Mouse (Mus musculus) intestine, embryonic 16.5 days (tissue): ENCODE results near the gene Gm36028. TPM values are rescaled to one million over a fixed set of nuclear protein-coding genes. Genes with fewer than 3 reads are reported as not detected.

Experiments
- ATAC-seq: fragments of 200-750 bp; cut with Nextera tagmentation; 2 replicates; pipeline ENCODE4 v1.8.0; 2017; ENCODE audit warnings: moderate TSS enrichment, moderate library complexity
- H3K27ac ChIP-seq: fragments of 300-500 bp; sonication (generic); 2 replicates; pipeline ENCODE4 v1.5.1; 2014; ENCODE audit warnings: mild to moderate bottlenecking, low read length
- H3K27me3 ChIP-seq: fragments of 300-500 bp; sonication (generic); replicated peaks from 2 replicates; pipeline ENCODE4 v1.6.1; 2014; ENCODE audit warnings: low read length, control low read depth, mixed read lengths; ENCODE audit not compliant: control insufficient read depth, insufficient read depth
- H3K36me3 ChIP-seq: fragments of 300-500 bp; sonication (generic); 2 replicates; pipeline ENCODE4 v1.6.1; 2014; ENCODE audit warnings: low read length, control low read depth; ENCODE audit not compliant: control insufficient read depth, insufficient read depth
- H3K4me1 ChIP-seq: fragments of 300-500 bp; sonication (generic); 2 replicates; pipeline ENCODE4 v1.6.1; 2014; ENCODE audit warnings: low read length, control low read depth, mixed read lengths; ENCODE audit not compliant: control insufficient read depth, insufficient read depth
- H3K4me2 ChIP-seq: fragments of 300-500 bp; sonication (generic); 2 replicates; pipeline ENCODE4 v1.6.1; 2014; ENCODE audit warnings: low read depth, low read length, control low read depth
- H3K4me3 ChIP-seq: fragments of 300-500 bp; sonication (generic); 2 replicates; pipeline ENCODE4 v1.5.1; 2014; ENCODE audit warnings: mild to moderate bottlenecking, low read length
- H3K9ac ChIP-seq: fragments of 300-500 bp; sonication (generic); 2 replicates; pipeline ENCODE4 v1.6.1; 2014; ENCODE audit warnings: low read depth, low read length
- H3K9me3 ChIP-seq: fragments of 300-500 bp; sonication (generic); 2 replicates; pipeline ENCODE4 v1.6.1; 2016; ENCODE audit warnings: low read length, control low read depth; ENCODE audit not compliant: control insufficient read depth
- WGBS: fragments of 180-500 bp; shearing (Covaris S2); extraction: QIAGEN DNeasy Blood & Tissue Kit; methylation state at CpG from one replicate; pipeline ENCODE4 v1.1.7; 2014; 5-methylcytosine and 5-hydroxymethylcytosine counted together
- polyA plus RNA-seq: library from polyadenylated mRNA; unstranded; fragments of >200 nt; fragmentation: Nextera tagmentation; extraction: Ambion mirVana; gene quantifications from 2 replicates; pipeline ENCODE4 v1.2.1, GENCODE M21; 2015

Gm36028 gene
- 3.1 and 4.3 TPM in 2 replicates for polyA plus RNA-seq

DNA sequence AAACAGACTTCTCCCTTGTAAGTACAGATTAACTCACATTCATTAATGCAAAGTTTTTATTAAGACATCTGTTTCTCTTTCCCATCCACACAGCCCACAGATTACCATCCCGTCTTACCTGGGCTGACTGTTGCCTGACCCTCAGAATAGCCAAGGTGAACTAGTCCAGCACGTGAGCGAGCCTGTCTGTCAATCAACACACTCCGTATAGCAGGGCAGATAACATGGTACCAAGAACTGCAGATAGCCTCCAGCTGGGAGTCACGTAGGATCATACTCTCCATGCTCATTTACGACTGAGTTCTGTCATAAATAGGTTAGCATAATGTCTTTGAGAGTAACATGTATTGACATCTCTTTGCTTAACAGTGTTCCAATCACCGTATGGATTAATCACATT, at the start of gene Gm36028:
Gene Gm36028 (minus strand): TSS at position 118 of the 400 bp plus-strand sequence.
- no peaks in the 10 kb centered on the region for H3K9me3 ChIP-seq
- peak within 1 kb of the TSS; percentile 35; the same call in 1 of the 2 replicates for H3K27ac ChIP-seq
- no peak within 1 kb of the TSS for H3K4me2 ChIP-seq
- no peak within 1 kb of the TSS for H3K9ac ChIP-seq
- H3K36me3 ChIP-seq = no peaks in the 10 kb centered on the region
- no peak within 1 kb of the TSS for H3K4me3 ChIP-seq
- no peaks in the 10 kb centered on the region for H3K4me1 ChIP-seq
- 70% methylated on average over 7 of the region's 7 CpGs for WGBS
- no peaks in the 10 kb centered on the region for H3K27me3 ChIP-seq
- peak; percentile 89 for ATAC-seq

DNA sequence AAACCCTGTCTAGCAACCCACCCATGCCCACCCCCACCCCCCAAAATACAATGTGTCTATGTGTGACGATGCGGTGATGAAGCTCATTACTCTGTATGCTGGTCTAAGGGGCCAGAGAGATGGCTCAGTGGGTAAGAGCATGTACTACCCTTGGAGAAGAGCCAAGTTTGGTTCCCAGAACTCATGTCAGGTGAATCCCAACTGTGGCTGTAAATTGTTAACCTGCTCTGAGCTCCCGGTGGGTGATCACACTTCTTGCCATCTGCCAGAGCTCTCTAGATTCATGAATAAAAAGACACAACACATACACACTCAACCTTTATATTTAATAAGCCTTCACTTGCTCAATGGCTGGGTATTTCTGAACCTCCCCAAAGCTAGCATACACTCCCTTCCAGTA, 45.5 kb upstream of the Gm36028 start:
- H3K27me3 ChIP-seq = no peaks in the 10 kb centered on the region
- no peak for ATAC-seq
- H3K4me2 ChIP-seq = no peak overlapping the region
- no peaks in the 10 kb centered on the region for H3K9me3 ChIP-seq
- no peaks in the 10 kb centered on the region for H3K36me3 ChIP-seq
- no peak overlapping the region for H3K9ac ChIP-seq
- no peak overlapping the region for H3K4me3 ChIP-seq
- no peak overlapping the region for H3K27ac ChIP-seq
- no peaks in the 10 kb centered on the region for H3K4me1 ChIP-seq
- 94% methylated on average over 3 of the region's 3 CpGs for WGBS

DNA sequence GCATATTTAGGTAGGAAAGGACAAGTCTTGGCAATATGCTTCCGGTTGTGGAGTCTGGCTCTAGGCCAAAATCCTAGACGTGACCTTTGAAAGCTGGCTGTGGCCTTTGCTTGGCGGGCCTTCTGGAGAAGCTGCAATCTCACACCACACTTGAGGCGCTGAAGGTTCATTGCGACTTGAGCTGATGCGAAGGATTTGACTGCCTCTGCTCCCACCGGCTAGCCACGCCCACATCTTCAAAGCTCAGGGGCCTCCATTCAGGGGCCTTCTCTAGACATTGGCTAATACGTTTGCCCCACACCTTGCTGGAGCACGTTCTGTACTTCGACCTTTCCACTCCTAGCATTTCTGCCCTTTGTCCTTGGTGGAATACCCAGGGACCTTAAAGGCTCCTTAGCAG, 40.4 kb upstream of the Gm36028 start:
- H3K9ac ChIP-seq = no peak overlapping the region
- H3K36me3 ChIP-seq = no peaks in the 10 kb centered on the region
- no peak overlapping the region for H3K4me2 ChIP-seq
- WGBS = 36% methylated on average over 11 of the region's 11 CpGs
- peak overlapping the region; percentile 72 for H3K27ac ChIP-seq
- peaks cover 3% of the 10 kb centered on the region; the same call in 1 of the 2 replicates for H3K4me1 ChIP-seq
- peak; percentile 98 for ATAC-seq
- H3K4me3 ChIP-seq = no peak overlapping the region
- H3K27me3 ChIP-seq = no peaks in the 10 kb centered on the region
- no peaks in the 10 kb centered on the region for H3K9me3 ChIP-seq

DNA sequence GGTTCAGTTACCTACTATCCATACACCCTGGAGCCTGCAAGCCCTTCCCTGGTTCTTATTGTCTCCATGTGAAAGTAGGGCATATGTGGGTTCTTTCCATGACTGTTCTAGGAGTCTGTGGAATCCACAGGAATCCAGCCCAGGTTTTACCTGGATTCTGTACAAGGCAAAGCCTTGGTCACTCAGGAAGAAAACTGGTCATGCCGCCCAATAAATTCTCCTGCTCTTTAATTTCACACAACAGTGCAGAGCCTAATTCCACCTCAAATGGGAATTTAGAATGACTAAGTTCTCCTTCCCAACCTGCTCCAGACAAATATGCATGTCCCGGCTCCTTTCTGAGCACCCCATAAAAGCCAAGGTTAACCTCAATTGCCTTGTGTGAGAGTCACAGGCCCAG, 38.4 kb upstream of the Gm36028 start:
- Histone ChIP-seq H3K4me3 (no peak overlapping the region), H3K4me2 (no peak overlapping the region), H3K27me3 (no peaks in the 10 kb centered on the region), H3K4me1 (peaks cover 3% of the 10 kb centered on the region; the same call in 1 of the 2 replicates), H3K9ac (no peak overlapping the region), H3K36me3 (no peaks in the 10 kb centered on the region), H3K27ac (no peak overlapping the region), H3K9me3 (no peaks in the 10 kb centered on the region)
- ATAC-seq = no peak
- WGBS = 31% methylated on average over 2 of the region's 2 CpGs

DNA sequence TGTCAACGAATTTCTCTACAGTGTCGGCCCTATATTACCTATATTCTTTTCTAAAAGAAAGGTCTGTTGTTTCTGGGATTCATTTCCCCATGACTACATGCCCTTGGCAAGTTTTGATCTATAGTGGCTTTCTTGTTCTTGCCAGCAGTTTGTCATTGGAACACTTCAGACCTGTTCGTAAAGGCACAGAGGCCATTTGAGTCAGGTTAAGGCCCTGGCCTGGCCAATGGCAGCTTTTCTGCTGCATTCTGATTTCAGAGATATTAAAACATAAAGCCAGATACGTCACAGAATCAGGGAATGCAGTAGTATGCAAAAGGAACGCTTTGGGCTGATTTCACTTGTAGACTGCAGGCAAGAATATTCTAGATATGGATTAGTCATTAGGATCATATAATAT, 37.8 kb upstream of the Gm36028 start:
- no peaks in the 10 kb centered on the region for H3K9me3 ChIP-seq
- H3K9ac ChIP-seq = no peak overlapping the region
- no peak overlapping the region for H3K4me3 ChIP-seq
- 88% methylated on average over 5 of the region's 5 CpGs for WGBS
- peaks cover 6% of the 10 kb centered on the region; the same call in 1 of the 2 replicates for H3K4me1 ChIP-seq
- H3K36me3 ChIP-seq = no peaks in the 10 kb centered on the region
- no peak overlapping the region for H3K4me2 ChIP-seq
- no peaks in the 10 kb centered on the region for H3K27me3 ChIP-seq
- no peak overlapping the region for H3K27ac ChIP-seq
- ATAC-seq = no peak

DNA sequence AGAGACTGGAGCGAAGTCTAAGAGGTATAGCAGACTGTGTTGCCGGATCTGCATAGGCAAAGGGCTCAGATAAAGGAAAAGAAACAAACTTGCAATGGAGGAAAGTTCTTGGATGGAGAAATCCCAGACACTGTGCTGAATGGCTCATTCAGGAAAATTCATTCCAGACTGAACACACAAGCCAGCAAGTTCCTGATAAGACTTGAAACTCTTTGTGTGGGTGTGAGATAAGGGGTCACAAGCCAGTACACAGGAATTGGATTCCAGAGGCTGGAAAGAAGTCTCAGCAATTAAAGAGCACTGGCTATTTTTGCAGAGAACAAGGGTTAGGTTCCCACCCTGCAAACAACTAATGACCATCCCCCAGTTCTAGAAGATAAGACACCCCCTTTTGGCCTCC, 33.0 kb upstream of the Gm36028 start:
- WGBS = 67% methylated on average over 2 of the region's 2 CpGs
- Histone ChIP-seq H3K9me3 (no peaks in the 10 kb centered on the region), H3K4me1 (peaks cover 6% of the 10 kb centered on the region; the same call in 1 of the 2 replicates), H3K9ac (no peak overlapping the region), H3K27me3 (no peaks in the 10 kb centered on the region), H3K27ac (peak overlapping the region; percentile 9; the same call in 1 of the 2 replicates), H3K36me3 (no peaks in the 10 kb centered on the region), H3K4me2 (no peak overlapping the region), H3K4me3 (no peak overlapping the region)
- peak; percentile 88 for ATAC-seq

DNA sequence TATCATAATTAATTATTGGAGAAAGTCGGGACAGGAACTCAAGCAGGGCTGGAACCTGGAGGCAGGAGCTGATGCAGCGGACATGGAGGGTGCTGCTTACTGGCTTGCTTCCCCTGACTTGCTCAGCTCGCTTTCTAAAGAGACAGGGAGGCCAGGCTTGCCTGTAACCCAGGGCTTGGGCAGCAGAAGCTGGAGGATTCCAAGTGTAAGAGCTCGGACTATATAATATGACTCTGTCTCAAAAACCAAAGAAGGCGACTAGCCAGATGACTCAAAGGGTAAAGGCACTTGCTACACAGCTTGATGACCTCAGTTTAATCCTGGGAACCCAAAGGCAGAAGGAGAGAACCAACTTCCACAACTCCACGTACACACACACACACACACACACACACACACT, 32.4 kb upstream of the Gm36028 start:
- no peak overlapping the region for H3K27ac ChIP-seq
- H3K9me3 ChIP-seq = no peaks in the 10 kb centered on the region
- H3K27me3 ChIP-seq = no peaks in the 10 kb centered on the region
- peaks cover 6% of the 10 kb centered on the region; the same call in 1 of the 2 replicates for H3K4me1 ChIP-seq
- ATAC-seq = no peak
- H3K36me3 ChIP-seq = no peaks in the 10 kb centered on the region
- WGBS = 56% methylated on average over 6 of the region's 6 CpGs
- no peak overlapping the region for H3K4me3 ChIP-seq
- no peak overlapping the region for H3K4me2 ChIP-seq
- H3K9ac ChIP-seq = no peak overlapping the region

DNA sequence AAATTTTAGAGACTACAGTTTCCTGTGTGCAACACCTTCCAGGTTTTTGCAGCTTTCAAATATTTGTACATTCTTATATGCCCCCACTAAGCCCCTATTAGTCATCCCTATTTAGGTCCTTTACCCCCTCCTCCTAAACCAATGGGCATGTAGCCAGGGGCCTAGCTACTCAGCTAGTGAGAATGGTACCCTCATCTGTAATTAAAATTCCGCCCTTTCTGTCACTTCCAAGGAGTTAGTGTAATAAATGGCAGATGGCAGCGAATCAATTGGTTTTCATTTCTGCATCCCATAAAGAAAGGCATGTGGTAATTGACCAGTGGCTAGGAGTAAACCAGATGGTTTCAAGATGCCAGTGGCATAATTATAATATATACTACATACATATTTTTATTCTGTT, 31.7 kb upstream of the Gm36028 start:
- no peak overlapping the region for H3K9ac ChIP-seq
- no peaks in the 10 kb centered on the region for H3K27me3 ChIP-seq
- ATAC-seq = no peak
- WGBS = 67% methylated on average over 2 of the region's 2 CpGs
- H3K36me3 ChIP-seq = no peaks in the 10 kb centered on the region
- H3K4me2 ChIP-seq = no peak overlapping the region
- peaks cover 6% of the 10 kb centered on the region; the same call in 1 of the 2 replicates for H3K4me1 ChIP-seq
- H3K9me3 ChIP-seq = no peaks in the 10 kb centered on the region
- no peak overlapping the region for H3K27ac ChIP-seq
- no peak overlapping the region for H3K4me3 ChIP-seq

DNA sequence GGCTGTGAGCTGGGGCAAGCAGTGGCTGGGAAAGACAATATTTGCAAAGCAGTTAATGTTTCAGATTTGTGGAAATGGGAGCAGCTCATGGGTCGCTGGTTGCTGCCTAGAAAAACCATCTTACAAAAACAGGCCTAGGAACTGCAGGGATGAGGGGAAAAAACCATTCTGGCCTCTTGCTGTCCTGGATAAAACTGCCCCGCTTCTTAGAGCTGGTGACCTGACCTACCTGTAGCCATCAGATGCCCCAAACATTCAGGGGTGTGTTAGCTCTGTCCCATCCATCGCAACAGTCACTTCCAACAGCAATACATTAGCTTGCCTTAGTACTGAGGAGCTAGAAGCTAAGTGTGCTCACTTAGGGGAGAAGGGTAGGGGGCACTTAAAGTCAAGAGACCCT, 28.0 kb upstream of the Gm36028 start:
- Histone ChIP-seq H3K27me3 (no peaks in the 10 kb centered on the region), H3K4me1 (peaks cover 4% of the 10 kb centered on the region; the same call in 1 of the 2 replicates), H3K9ac (no peak overlapping the region), H3K9me3 (no peaks in the 10 kb centered on the region), H3K4me3 (no peak overlapping the region), H3K27ac (no peak overlapping the region), H3K36me3 (no peaks in the 10 kb centered on the region), H3K4me2 (no peak overlapping the region)
- WGBS = 85% methylated on average over 3 of the region's 3 CpGs
- ATAC-seq = no peak

DNA sequence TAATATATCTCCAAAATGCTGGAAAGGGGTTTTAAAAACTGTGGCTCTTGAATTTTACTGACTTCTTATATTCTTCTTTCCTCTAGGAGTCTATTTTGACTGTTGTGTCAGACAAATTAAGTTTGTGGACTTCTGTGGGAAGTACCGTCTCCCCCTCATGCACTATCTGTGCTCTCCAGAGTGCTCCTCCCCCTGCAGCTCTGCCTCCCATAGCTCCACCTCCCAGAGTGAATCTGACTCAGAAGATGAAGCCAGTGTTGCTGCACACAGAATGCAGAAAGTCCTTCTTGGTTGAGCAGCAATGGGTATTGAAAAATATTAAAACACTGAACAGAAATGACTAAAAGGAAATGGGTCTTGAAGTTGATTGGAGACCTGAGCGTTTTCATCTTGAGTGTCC, 20.2 kb upstream of the Gm36028 start:
- WGBS = 73% methylated on average over 2 of the region's 2 CpGs
- no peak for ATAC-seq
- Histone ChIP-seq H3K36me3 (peaks cover 8% of the 10 kb centered on the region), H3K4me2 (no peak overlapping the region), H3K9me3 (no peaks in the 10 kb centered on the region), H3K4me1 (0 out of 2 replicates have a peak, but pooled peaks cover 2% of the 10 kb centered on the region), H3K27me3 (no peaks in the 10 kb centered on the region), H3K9ac (no peak overlapping the region), H3K27ac (no peak overlapping the region), H3K4me3 (no peak overlapping the region)
